Mouse (Mus musculus): Measurements from ENCODE around the gene Rpl13a.
"Not testable (repeated sequence)": the region's sequence is repeated elsewhere in the genome, so short reads cannot be mapped to it uniquely, and the experiment has no call there.

GRCm38 (mm10) chr7:45110089-45110488 lies 18.5 kb downstream of the Rpl13a start:
- TF ChIP-seq CTCF (IDR thresholded peaks at IDR 0.05; ENCODE audit: control insufficient read depth, insufficient read depth, insufficient replicate concordance, low read depth, low read length); POLR2A (IDR thresholded peaks at IDR 0.05; ENCODE audit: control insufficient read depth, low read depth, low read length): not testable (repeated sequence)

Measured in testis, adult 2 months (tissue).